Mouse (Mus musculus): ENCODE measurements at regions not wholly inside any gene's neighbourhood (a gene's known extent, or its start where the extent isn't known, plus 50 kb on each side); places are given as distances from the start of the nearest gene placed in this dataset.

DNA sequence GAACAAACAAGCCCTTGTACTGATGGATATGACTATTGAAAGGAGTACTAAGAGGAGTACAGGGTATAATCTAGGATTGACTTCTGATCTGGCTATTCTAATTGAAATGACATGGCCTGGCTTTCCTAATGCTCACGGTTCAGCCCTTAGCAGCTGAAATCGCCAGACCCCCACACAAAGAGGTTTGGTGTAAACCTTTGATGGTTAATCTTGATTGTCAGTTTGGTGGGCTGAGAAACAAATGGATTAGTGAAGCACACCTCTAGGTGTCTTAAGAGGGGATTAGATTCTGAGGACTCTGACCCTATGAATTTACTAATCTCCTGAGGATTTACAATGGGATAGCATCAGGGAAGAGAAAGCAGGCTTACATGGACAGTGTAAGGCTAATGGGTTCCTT lies 623.4 kb upstream of the Adamts9 start:
- H3K4me3 ChIP-seq, result no peak overlapping the region
- H3K36me3 ChIP-seq, result no peaks in the 10 kb centered on the region
- H3K9me3 ChIP-seq, result no peaks in the 10 kb centered on the region
- WGBS, result 40% methylated on average over 2 of the region's 2 CpGs
- H3K27ac ChIP-seq, result no peak overlapping the region
- no peaks in the 10 kb centered on the region for H3K4me1 ChIP-seq
- no peaks in the 10 kb centered on the region for H3K27me3 ChIP-seq
- no peak for ATAC-seq (ENCODE audit: borderline replicate concordance, extremely low read depth, low FRiP score, low TSS enrichment)
- H3K9ac ChIP-seq, result no peak overlapping the region
- no peak overlapping the region for H3K4me2 ChIP-seq

DNA sequence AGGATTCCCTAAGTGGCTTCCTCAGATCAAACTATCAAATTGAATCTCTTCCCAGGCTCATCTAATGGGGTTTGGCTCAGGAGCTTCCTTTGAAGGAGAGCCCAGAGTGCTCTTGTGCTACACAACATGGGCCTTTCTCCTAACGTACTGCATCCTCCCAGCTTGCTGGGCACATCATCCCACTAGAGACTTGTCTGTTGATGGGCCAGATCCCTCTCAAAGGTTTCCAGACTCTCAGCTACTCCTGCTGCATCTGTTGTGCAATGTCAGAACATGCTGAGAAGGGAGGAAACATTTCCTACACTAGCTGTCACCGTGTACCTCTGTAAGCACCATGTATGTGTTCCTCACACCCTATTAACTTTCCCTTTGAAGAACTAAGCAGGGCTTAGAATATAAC lies 605.0 kb upstream of the Adamts9 start:
- WGBS, result 51% methylated on average over 2 of the region's 2 CpGs
- H3K4me1 ChIP-seq, result no peaks in the 10 kb centered on the region
- no peak overlapping the region for H3K4me3 ChIP-seq
- H3K9me3 ChIP-seq, result no peaks in the 10 kb centered on the region
- H3K4me2 ChIP-seq, result no peak overlapping the region
- no peak overlapping the region for H3K9ac ChIP-seq
- H3K36me3 ChIP-seq, result no peaks in the 10 kb centered on the region
- no peaks in the 10 kb centered on the region for H3K27me3 ChIP-seq
- H3K27ac ChIP-seq, result no peak overlapping the region
- ATAC-seq (ENCODE audit: borderline replicate concordance, extremely low read depth, low FRiP score, low TSS enrichment), result no peak

DNA sequence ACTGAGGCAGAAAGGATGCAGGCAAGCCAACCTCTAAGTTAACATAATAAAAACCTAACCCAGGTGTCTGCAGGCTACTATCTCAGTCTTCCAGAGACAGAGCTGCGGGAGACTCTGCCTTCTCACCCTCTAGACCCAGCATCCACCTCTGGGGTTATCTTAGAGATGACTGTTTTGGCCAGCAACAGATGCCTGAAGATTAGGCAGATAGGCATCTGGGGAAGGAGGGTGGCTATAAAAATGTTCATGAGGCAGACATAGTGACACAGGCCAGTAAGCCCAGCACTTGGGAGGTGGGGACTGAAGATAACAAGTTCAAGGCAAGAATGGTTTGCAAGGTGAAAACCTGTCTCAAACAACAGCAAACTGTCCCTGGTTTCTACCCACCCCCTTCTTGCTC lies 601.0 kb upstream of the Adamts9 start:
- no peak overlapping the region for H3K27ac ChIP-seq
- no peaks in the 10 kb centered on the region for H3K4me1 ChIP-seq
- H3K4me2 ChIP-seq, result no peak overlapping the region
- H3K27me3 ChIP-seq, result no peaks in the 10 kb centered on the region
- H3K9me3 ChIP-seq, result no peaks in the 10 kb centered on the region
- ATAC-seq (ENCODE audit: borderline replicate concordance, extremely low read depth, low FRiP score, low TSS enrichment), result no peak
- no peaks in the 10 kb centered on the region for H3K36me3 ChIP-seq
- WGBS, result 35% methylated on average over 1 of the region's 1 CpGs
- H3K9ac ChIP-seq, result no peak overlapping the region
- no peak overlapping the region for H3K4me3 ChIP-seq

DNA sequence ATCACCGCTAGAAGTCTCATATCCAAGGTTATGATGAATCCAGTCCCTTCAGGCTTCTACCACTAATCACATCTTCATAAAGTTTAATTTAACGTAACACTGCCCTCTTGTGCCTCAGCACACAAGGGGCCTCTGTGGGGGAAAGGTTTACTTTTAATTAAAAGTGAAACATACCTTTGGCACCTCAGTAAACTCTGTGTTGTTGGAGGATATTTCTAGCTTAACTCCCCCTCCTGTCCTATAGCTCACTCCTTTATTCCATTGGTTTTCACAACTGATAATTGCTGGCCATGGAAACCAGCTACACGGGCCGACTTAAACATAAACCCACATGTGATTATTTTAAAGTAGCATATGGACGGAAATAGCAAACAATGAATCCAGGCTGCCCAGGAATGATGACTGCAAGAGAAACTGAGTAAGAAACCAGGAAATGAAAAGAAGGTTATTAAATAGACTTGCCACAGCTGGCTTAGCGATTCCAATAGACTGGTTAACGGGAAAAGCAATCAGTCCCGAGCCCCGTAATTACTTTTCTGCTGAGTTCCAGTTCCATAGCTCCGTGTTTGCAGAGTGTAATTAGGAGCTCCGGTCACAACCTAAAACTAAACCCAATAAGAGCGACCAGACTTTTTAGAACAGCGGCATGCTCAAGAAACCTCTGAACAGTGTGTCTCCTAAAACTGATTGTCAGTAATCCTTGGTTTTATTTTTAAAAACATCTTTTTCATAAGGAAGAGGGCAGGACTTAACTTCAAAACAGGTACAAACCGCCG lies 600.2 kb upstream of the Adamts9 start:
- peak overlapping the region; percentile 11; the same call in 1 of the 2 replicates for H3K4me3 ChIP-seq

DNA sequence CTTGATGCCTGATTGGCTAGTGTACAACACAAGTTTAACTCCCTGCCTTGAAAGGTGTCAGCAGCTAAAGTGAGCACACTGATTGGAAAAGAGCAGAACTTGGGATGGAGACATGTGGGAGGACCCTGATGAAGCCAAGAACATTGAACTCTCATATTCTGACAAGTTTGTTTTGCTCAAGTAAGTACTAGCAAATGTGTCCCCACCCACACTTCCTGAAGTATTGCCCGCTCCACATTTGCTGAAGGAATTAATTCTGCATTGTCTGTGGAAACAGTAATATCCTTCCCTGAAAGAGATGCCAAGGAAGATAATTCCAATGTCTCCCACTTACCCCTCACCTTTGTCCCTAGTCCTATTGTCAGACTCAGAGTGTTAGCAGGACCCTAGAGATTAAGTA lies 596.3 kb upstream of the Adamts9 start:
- H3K9me3 ChIP-seq, result no peaks in the 10 kb centered on the region
- 68% methylated on average over 1 of the region's 1 CpGs for WGBS

More for the DNA sequence above, 600.2 kb upstream of the Adamts9 start:
- no peak overlapping the region for H3K9ac ChIP-seq
- H3K27me3 ChIP-seq, result no peaks in the 10 kb centered on the region
- H3K27ac ChIP-seq, result no peak overlapping the region
- WGBS, result 40% methylated on average over 15 of the region's 15 CpGs
- peak overlapping the region; percentile 28 for H3K4me2 ChIP-seq
- H3K36me3 ChIP-seq, result no peaks in the 10 kb centered on the region
- no peaks in the 10 kb centered on the region for H3K4me1 ChIP-seq
- ATAC-seq (ENCODE audit: borderline replicate concordance, extremely low read depth, low FRiP score, low TSS enrichment), result no peak
- no peaks in the 10 kb centered on the region for H3K9me3 ChIP-seq

DNA sequence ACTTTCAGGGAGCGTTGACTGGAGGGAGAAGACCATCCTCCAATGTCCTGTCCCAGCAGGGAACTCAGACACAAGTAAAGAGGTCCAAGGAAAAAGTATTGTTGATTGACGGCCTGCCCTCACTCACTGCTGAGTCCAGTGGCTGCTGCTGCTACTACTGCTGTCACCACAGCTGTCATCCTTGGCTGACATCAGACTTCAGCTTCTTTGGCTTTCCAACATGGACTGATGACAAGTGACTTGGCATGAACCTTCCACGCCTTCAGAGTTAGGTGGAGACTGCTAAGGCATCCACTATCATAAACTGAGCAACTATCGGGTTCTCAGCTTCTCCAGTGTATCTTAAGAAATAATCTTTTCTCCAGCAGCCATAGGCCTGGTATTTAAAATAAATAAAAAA lies 595.9 kb upstream of the Adamts9 start:
- no peaks in the 10 kb centered on the region for H3K27me3 ChIP-seq
- H3K4me3 ChIP-seq, result no peak overlapping the region
- H3K4me1 ChIP-seq, result no peaks in the 10 kb centered on the region
- no peaks in the 10 kb centered on the region for H3K9me3 ChIP-seq
- no peaks in the 10 kb centered on the region for H3K36me3 ChIP-seq
- H3K4me2 ChIP-seq, result no peak overlapping the region
- no peak overlapping the region for H3K27ac ChIP-seq
- 79% methylated on average over 4 of the region's 4 CpGs for WGBS
- no peak overlapping the region for H3K9ac ChIP-seq
- ATAC-seq (ENCODE audit: borderline replicate concordance, extremely low read depth, low FRiP score, low TSS enrichment), result no peak

More for the DNA sequence above, 596.3 kb upstream of the Adamts9 start:
- H3K4me1 ChIP-seq, result no peaks in the 10 kb centered on the region
- no peaks in the 10 kb centered on the region for H3K27me3 ChIP-seq
- no peak overlapping the region for H3K9ac ChIP-seq
- H3K27ac ChIP-seq, result no peak overlapping the region
- ATAC-seq (ENCODE audit: borderline replicate concordance, extremely low read depth, low FRiP score, low TSS enrichment), result no peak
- H3K4me3 ChIP-seq, result no peak overlapping the region
- no peak overlapping the region for H3K4me2 ChIP-seq
- no peaks in the 10 kb centered on the region for H3K36me3 ChIP-seq

DNA sequence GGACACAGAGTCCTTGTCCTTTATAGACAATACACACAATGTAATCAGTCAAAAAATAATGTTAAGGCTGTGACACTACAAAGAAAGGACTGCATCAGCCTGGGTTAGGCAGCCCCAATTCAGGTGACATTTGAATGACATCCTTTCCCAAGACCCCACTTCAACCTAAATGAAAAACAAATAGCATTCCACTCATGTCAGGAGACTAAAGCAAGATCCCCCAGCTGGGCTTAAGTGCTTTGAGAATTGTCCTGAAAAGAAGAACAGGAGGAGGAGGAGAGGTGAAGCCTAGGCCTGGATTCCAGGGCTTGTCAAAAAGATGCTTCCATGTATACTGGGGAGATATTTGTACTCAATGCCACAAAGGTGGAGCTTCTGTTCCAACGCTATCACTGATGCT lies 594.7 kb upstream of the Adamts9 start:
- H3K4me3 ChIP-seq, result no peak overlapping the region
- WGBS, result 59% methylated on average over 1 of the region's 1 CpGs

DNA sequence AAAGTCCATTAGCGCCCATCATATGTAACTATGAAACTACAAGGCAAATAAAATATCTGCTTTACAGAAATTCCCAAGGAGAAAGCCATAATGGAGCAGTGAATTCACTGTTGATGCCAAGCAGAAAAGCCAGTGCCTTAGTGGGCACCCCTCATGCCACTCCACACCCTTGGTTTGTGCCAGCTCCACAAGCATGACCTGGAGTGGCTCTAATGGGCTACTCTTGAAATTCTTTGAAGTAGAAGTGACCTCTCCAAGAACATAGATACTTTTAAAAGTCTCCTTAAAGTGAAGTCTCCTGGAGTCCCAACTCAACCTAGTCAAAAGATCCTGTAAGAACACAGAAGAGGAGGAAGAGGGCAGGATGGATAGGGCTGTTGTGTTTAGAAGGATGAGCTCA lies 593.8 kb upstream of the Adamts9 start:
- no peak overlapping the region for H3K27ac ChIP-seq
- H3K27me3 ChIP-seq, result no peaks in the 10 kb centered on the region
- 80% methylated on average over 1 of the region's 1 CpGs for WGBS
- H3K4me3 ChIP-seq, result no peak overlapping the region
- H3K4me1 ChIP-seq, result no peaks in the 10 kb centered on the region
- no peak for ATAC-seq (ENCODE audit: borderline replicate concordance, extremely low read depth, low FRiP score, low TSS enrichment)
- H3K9ac ChIP-seq, result no peak overlapping the region
- H3K4me2 ChIP-seq, result no peak overlapping the region
- H3K9me3 ChIP-seq, result no peaks in the 10 kb centered on the region
- no peaks in the 10 kb centered on the region for H3K36me3 ChIP-seq

More for the DNA sequence above, 594.7 kb upstream of the Adamts9 start:
- Histone ChIP-seq H3K9me3 (no peaks in the 10 kb centered on the region), H3K27ac (no peak overlapping the region), H3K4me1 (no peaks in the 10 kb centered on the region), H3K4me2 (no peak overlapping the region), H3K27me3 (no peaks in the 10 kb centered on the region), H3K9ac (no peak overlapping the region), H3K36me3 (no peaks in the 10 kb centered on the region)
- no peak for ATAC-seq (ENCODE audit: borderline replicate concordance, extremely low read depth, low FRiP score, low TSS enrichment)

DNA sequence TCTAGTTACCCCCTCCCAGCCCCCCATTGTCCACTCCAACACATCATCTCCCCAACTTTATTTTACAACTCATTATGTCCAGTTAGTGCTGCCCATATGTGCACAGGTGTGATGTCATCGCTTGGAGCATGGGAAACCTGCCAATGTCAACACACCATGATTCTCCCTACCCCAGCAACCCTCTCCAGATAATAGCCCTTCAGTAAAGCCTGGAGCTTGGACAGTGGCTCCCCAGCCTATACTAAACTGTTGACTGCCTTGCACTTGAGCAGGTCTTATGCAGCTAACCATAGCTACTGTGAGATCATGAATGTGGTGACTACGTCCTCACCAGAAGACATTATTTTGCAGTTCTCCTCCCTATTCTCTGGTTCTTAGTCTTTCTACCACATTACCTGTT lies 570.5 kb upstream of the Adamts9 start:
- Histone ChIP-seq H3K27me3 (no peaks in the 10 kb centered on the region), H3K4me3 (no peak overlapping the region), H3K36me3 (no peaks in the 10 kb centered on the region), H3K9ac (no peak overlapping the region), H3K27ac (no peak overlapping the region), H3K4me1 (no peaks in the 10 kb centered on the region), H3K9me3 (no peaks in the 10 kb centered on the region), H3K4me2 (no peak overlapping the region)
- WGBS, result 54% methylated on average over 2 of the region's 2 CpGs
- no peak for ATAC-seq (ENCODE audit: borderline replicate concordance, extremely low read depth, low FRiP score, low TSS enrichment)

DNA sequence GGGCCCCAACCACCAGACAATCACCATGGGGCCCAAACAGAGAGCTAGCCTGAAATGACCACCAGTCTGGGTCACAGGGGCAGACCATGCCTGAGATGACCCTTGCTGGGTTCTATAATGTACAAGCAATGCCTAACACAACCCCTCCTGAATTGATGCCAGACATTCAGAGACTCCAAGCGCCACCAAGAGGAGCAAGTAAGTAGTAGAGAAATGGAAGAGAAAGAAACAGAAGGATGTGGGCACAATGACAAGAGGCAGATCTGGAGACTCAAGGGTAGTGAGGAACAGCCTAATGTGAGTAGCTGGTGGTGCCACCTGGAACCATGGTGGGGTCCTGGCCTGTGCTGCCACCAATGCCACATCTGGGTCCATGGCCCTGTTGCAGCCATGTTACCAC lies 566.6 kb upstream of the Adamts9 start:
- 54% methylated on average over 1 of the region's 1 CpGs for WGBS
- H3K4me1 ChIP-seq, result no peaks in the 10 kb centered on the region
- no peak overlapping the region for H3K9ac ChIP-seq
- H3K36me3 ChIP-seq, result no peaks in the 10 kb centered on the region
- no peak for ATAC-seq (ENCODE audit: borderline replicate concordance, extremely low read depth, low FRiP score, low TSS enrichment)
- H3K4me2 ChIP-seq, result no peak overlapping the region
- no peak overlapping the region for H3K27ac ChIP-seq
- H3K4me3 ChIP-seq, result no peak overlapping the region
- H3K27me3 ChIP-seq, result no peaks in the 10 kb centered on the region
- no peaks in the 10 kb centered on the region for H3K9me3 ChIP-seq

DNA sequence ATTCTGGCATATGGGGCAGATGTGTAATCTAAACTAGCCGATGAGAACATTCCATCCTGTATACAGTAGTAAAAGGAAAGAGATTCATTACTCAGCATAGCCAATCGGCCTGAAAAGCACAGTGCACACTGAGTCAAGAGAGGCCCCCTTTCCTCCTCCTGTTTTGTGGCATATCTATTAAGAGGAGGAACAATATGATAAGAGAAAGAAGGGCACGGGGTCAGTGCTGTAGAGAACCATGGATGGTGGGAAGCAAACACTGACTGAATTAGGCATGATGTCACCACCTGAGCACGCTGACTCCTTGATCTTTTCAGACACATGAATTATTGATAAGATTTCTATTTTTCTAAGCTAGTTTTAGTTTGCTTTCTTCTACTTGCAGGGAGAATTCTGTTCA lies 554.5 kb upstream of the Adamts9 start:
- WGBS, result 35% methylated on average over 4 of the region's 4 CpGs
- H3K4me1 ChIP-seq, result no peaks in the 10 kb centered on the region
- H3K4me2 ChIP-seq, result no peak overlapping the region
- H3K9me3 ChIP-seq, result no peaks in the 10 kb centered on the region
- H3K27ac ChIP-seq, result no peak overlapping the region
- H3K36me3 ChIP-seq, result no peaks in the 10 kb centered on the region
- ATAC-seq (ENCODE audit: borderline replicate concordance, extremely low read depth, low FRiP score, low TSS enrichment), result no peak
- no peak overlapping the region for H3K4me3 ChIP-seq
- no peaks in the 10 kb centered on the region for H3K27me3 ChIP-seq
- H3K9ac ChIP-seq, result no peak overlapping the region

DNA sequence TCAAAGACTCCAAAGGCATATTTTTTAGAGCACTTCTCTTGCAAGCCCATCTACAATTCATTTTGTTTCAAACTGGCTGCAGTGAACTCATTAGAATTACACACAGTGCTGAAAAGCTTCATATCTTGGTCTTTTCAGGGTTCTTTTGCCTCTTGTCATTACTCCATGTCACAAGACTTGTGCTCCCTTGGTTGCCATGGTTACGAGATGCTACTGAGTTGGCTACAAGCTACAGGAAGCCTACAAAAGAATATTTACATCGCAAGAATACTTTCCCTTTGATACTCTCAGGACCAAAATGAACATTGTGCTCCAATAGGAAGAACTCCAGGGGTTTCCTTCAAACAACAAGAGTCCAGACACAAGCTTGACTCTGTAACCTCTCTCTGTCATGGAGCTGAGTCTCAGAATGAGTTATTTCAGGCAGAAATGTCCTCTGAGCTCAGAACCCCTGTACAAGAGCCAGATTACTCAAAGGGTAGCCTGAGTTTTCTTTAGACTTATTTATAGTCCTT lies 545.2 kb upstream of the Adamts9 start:
- Histone ChIP-seq H3K4me3 (no peak overlapping the region), H3K36me3 (no peaks in the 10 kb centered on the region), H3K9ac (no peak overlapping the region), H3K27me3 (no peaks in the 10 kb centered on the region), H3K4me2 (no peak overlapping the region), H3K4me1 (no peaks in the 10 kb centered on the region), H3K9me3 (no peaks in the 10 kb centered on the region), H3K27ac (no peak overlapping the region)
- ATAC-seq (ENCODE audit: borderline replicate concordance, extremely low read depth, low FRiP score, low TSS enrichment), result no peak
- WGBS, result 77% methylated on average over 2 of the region's 2 CpGs
